Mouse (Mus musculus) liver, embryonic 14.5 days (tissue): Measurements from ENCODE around the gene Gtf2h4. TPM values are rescaled to one million over a fixed set of nuclear protein-coding genes. Genes with fewer than 3 reads are reported as not detected.

Experiments used
- ATAC-seq: fragments of 200-750 bp; cut with Nextera tagmentation; 2 replicates; pipeline ENCODE4 v1.8.0; 2017; ENCODE audit warnings: moderate number of reproducible peaks, mild to moderate bottlenecking, moderate library complexity; ENCODE audit not compliant: insufficient read depth
- DNase-seq, 3 experiments: peaks; one replicate each; pipeline ENCODE4 v3.0.0-alpha.2; 2012 to 2013; ENCODE audit warnings: low read depth in 3 of 3, low spot score in 3 of 3
- H3K27ac ChIP-seq: fragments of 300-500 bp; sonication (generic); 2 replicates; pipeline ENCODE4 v1.5.1; 2014; ENCODE audit warnings: moderate library complexity, mild to moderate bottlenecking, control low read depth, inconsistent platforms
- H3K27me3 ChIP-seq: fragments of 300-500 bp; sonication (generic); 2 replicates; pipeline ENCODE4 v1.6.1; 2014; ENCODE audit warnings: mild to moderate bottlenecking, low read length, moderate library complexity; ENCODE audit not compliant: control insufficient read depth, insufficient read depth
- H3K36me3 ChIP-seq: fragments of 300-500 bp; sonication (generic); replicated peaks from 2 replicates; pipeline ENCODE4 v1.6.1; 2014; ENCODE audit warnings: low read depth; ENCODE audit not compliant: control insufficient read depth, insufficient read depth
- H3K4me1 ChIP-seq, 2 experiments: fragments of 200-500 bp in 1 of 2; fragments of 300-500 bp in 1 of 2; sonication (generic) in 1 of 2; replicated peaks; 2 replicates each; pipeline ENCODE4 v1.6.1; 2012 to 2014; ENCODE audit warnings: antibody characterized with exemption in 1 of 2, inconsistent platforms in 1 of 2, low read length in 1 of 2; ENCODE audit not compliant: control insufficient read depth in 2 of 2, insufficient read depth in 2 of 2
- H3K4me2 ChIP-seq: fragments of 300-500 bp; sonication (generic); 2 replicates; pipeline ENCODE4 v1.6.1; 2014; ENCODE audit warnings: low read depth, mild to moderate bottlenecking, control low read depth, moderate library complexity
- H3K4me3 ChIP-seq, 2 experiments: fragments of 200-500 bp in 1 of 2; fragments of 300-500 bp in 1 of 2; sonication (generic) in 1 of 2; 2 replicates each; pipeline ENCODE4 v1.5.1; 2012 to 2014; ENCODE audit warnings: low read depth in 2 of 2, low read length in 2 of 2, mild to moderate bottlenecking in 2 of 2, control low read depth in 1 of 2, inconsistent platforms in 1 of 2, moderate library complexity in 1 of 2; ENCODE audit not compliant: insufficient read depth in 1 of 2
- H3K9ac ChIP-seq: fragments of 300-500 bp; sonication (generic); replicated peaks from 2 replicates; pipeline ENCODE4 v1.6.1; 2014; ENCODE audit warnings: mild to moderate bottlenecking, control low read depth, moderate library complexity
- H3K9me3 ChIP-seq: fragments of 300-500 bp; sonication (generic); 2 replicates; pipeline ENCODE4 v1.6.1; 2016; ENCODE audit warnings: low read length, mixed read lengths; ENCODE audit not compliant: control insufficient read depth
- CTCF ChIP-seq: IDR thresholded peaks from 2 replicates; pipeline ENCODE4 v1.5.1; 2016; ENCODE audit warnings: antibody characterized with exemption, low read depth, control low read depth
- EP300 ChIP-seq: IDR thresholded peaks from 2 replicates; pipeline ENCODE4 v1.6.1; 2016; ENCODE audit warnings: antibody characterized with exemption, low read depth
- WGBS: fragments of 180-500 bp; shearing (Covaris S2); extraction: QIAGEN DNeasy Blood & Tissue Kit; methylation state at CpG from one replicate; pipeline ENCODE4 v1.1.7; 2014; ENCODE audit not compliant: insufficient replicate concordance; 5-methylcytosine and 5-hydroxymethylcytosine counted together
- polyA plus RNA-seq, 2 experiments: library from polyadenylated mRNA; depleted of rRNA in 1 of 2; stranded (reverse) in 1 of 2; unstranded in 1 of 2; fragments of >200 nt; fragmentation: Nextera tagmentation in 1 of 2; extraction: Ambion mirVana in 1 of 2; gene quantifications; 2 replicates each; pipeline versions ENCODE4 v1.2.1 to v1.2.3; 2012 to 2014

Gtf2h4 gene
- polyA plus RNA-seq, 2 experiments = 18.0 to 23.1 TPM

DNA sequence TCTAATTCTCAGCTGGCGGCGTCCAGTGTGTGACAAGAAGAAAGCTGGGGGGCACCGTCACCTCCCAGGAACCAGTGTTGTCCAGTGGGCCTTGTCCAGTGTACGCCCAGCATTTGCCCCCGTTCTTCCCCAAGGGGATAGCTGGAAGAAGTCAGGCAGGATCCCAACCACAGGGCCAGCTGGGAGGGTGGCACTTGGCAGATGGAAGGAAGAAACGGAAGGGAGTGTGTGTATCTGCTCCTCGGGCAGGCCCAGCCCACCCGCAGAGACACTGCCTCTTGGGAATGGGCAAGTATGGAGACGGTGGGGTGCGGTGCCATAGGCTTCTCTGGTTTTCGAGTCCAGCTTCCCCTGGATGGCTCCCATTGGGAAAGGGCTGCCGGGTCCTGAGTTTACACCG is 8.4 kb upstream of the Gtf2h4 start:
- Histone ChIP-seq H3K4me3 (no peak overlapping the region), H3K4me1 (no peaks in the 10 kb centered on the region), H3K9ac (no peak overlapping the region), H3K27ac (no peak overlapping the region), H3K36me3 (no peaks in the 10 kb centered on the region), H3K9me3 (no peaks in the 10 kb centered on the region), H3K4me2 (no peak overlapping the region), H3K27me3 (no peaks in the 10 kb centered on the region)
- 74% methylated on average over 13 of the region's 13 CpGs for WGBS
- DNase-seq (no peak), ATAC-seq (no peak)
- TF ChIP-seq CTCF (no peak), EP300 (no peak)

DNA sequence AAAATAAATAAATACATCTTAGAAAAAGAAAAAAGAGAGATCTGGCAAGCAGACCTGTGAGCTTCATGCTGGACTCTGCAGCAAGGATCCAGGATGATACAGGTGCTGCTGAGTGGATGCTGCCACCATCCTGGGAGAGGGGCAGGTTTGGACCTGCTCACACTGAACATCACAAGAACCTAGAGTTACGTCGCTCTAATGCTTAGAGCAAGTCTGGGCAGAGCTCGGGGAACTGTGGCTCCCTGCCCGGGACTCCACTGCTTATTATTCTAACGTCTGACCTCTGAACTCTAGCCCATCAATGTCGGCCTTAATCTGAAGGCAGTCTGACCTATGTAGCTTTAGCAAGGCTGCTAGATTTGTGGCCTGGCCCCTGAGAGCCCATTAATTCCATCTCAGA is 7.1 kb upstream of the Gtf2h4 start:
- TF ChIP-seq EP300 (no peak), CTCF (no peak)
- 46% methylated on average over 6 of the region's 6 CpGs for WGBS
- Histone ChIP-seq H3K9me3 (no peaks in the 10 kb centered on the region), H3K36me3 (no peaks in the 10 kb centered on the region), H3K27me3 (no peaks in the 10 kb centered on the region), H3K4me2 (no peak overlapping the region), H3K4me3 (no peak overlapping the region), H3K4me1 (no peaks in the 10 kb centered on the region), H3K27ac (no peak overlapping the region), H3K9ac (no peak overlapping the region)
- no peak for DNase-seq
- ATAC-seq = no peak

DNA sequence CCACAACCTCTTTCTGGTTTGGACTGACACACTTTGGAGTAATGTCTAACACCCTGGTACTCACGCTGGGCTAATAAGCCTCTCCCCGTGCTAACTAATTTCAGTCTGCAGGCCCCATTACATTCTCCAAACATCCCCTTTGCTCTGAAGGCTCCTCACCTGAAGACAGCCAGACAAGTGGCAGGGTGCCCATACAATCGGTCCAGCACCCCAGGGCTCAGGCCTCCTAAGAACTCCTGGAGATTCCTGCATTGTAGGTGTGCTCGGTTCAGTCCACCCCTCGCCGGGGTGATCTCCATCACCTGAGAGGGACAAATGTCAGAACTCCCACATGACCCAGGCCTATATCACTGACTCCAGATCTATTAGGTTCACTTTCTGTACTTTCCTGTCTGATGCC is 1.0 kb downstream of the Gtf2h4 start:
- Histone ChIP-seq H3K36me3 (no peaks in the 10 kb centered on the region), H3K27me3 (no peaks in the 10 kb centered on the region), H3K9me3 (no peaks in the 10 kb centered on the region), H3K4me2 (peak overlapping the region; percentile 63), H3K4me3 (no peak overlapping the region), H3K27ac (no peak overlapping the region), H3K9ac (no peak overlapping the region), H3K4me1 (peaks cover 4 to 12% of the 10 kb centered on the region in 2 experiments; a peak in 2 of 4 replicates)
- ATAC-seq = no peak
- no peak for DNase-seq
- TF ChIP-seq EP300 (no peak), CTCF (no peak)
- WGBS = 89% methylated on average over 6 of the region's 6 CpGs

DNA sequence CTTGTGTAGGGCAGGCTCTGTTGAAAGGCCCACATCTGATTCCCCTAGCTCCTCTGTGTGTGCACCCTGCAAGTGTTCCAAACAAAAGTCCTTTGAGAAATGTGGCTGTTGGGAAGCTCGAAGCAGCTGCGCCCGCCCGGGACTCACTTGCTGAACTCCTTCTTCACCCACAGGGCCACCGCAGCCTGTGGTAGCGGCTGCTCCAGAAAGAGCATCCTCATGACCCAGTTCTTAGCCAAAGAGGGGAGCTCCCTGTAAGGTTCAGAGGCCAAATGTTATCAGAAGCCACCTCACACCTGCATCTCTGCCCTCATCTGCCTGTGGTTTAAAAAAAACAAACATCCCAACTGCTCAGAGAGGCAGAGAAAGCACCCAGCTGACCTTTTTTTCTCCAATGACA is 1.7 kb downstream of the Gtf2h4 start:
- ATAC-seq (no peak), DNase-seq (no peak)
- Histone ChIP-seq H3K27ac (no peak overlapping the region), H3K27me3 (no peaks in the 10 kb centered on the region), H3K4me3 (no peak overlapping the region), H3K4me1 (peaks cover 5 to 12% of the 10 kb centered on the region in 2 experiments; a peak in 3 of 4 replicates), H3K36me3 (no peaks in the 10 kb centered on the region), H3K4me2 (no peak overlapping the region), H3K9ac (no peak overlapping the region), H3K9me3 (no peaks in the 10 kb centered on the region)
- 77% methylated on average over 6 of the region's 6 CpGs for WGBS
- TF ChIP-seq EP300 = no peak
- TF ChIP-seq CTCF = no peak

DNA sequence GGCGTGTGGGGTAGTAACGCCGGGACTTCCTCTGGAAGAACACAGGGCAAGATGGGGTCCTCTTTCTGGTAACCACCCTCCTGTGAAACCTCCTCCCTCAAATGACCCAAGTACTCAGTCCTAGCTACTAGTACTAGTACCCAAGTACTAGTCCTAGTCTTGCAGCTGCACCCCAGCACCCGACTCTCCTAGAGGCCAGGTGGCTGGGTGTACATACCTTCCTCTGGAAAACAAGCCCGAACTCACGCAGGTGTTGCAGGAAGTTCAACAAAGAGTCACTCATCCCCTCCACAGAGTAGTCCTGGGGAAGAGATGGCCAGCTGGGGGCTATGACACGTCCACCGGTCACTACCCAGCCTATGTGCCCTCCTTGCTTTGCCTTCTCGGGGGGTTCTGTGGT is 3.8 kb downstream of the Gtf2h4 start:
- ATAC-seq = no peak

More for the DNA sequence above, 3.8 kb downstream of the Gtf2h4 start:
- no peak overlapping the region for H3K9ac ChIP-seq
- WGBS = 81% methylated on average over 9 of the region's 9 CpGs
- TF ChIP-seq EP300 (no peak), CTCF (no peak)
- no peaks in the 10 kb centered on the region for H3K9me3 ChIP-seq
- no peak overlapping the region for H3K4me3 ChIP-seq
- peaks cover 7 to 15% of the 10 kb centered on the region in 2 experiments; a peak in 3 of 4 replicates for H3K4me1 ChIP-seq
- H3K36me3 ChIP-seq = no peaks in the 10 kb centered on the region
- H3K27ac ChIP-seq = no peak overlapping the region
- no peak for DNase-seq
- no peaks in the 10 kb centered on the region for H3K27me3 ChIP-seq
- H3K4me2 ChIP-seq = no peak overlapping the region
